Mouse (Mus musculus) forebrain, embryonic 16.5 days (tissue): Measurements from ENCODE around the gene Ssh2. TPM values are rescaled to one million over a fixed set of nuclear protein-coding genes. Genes with fewer than 3 reads are reported as not detected.

Experiments used
- ATAC-seq: fragments of 200-750 bp; cut with Nextera tagmentation; 2 replicates; pipeline ENCODE4 v1.8.0; 2017; ENCODE audit warnings: mild to moderate bottlenecking, moderate library complexity
- H3K27ac ChIP-seq: fragments of 300-500 bp; sonication (generic); 2 replicates; pipeline ENCODE4 v1.5.1; 2014; ENCODE audit warnings: low read length, control low read depth
- H3K27me3 ChIP-seq: fragments of 300-500 bp; sonication (generic); replicated peaks from 2 replicates; pipeline ENCODE4 v1.6.1; 2014; ENCODE audit warnings: low read length; ENCODE audit not compliant: control insufficient read depth, insufficient read depth
- H3K36me3 ChIP-seq: fragments of 300-500 bp; sonication (generic); 2 replicates; pipeline ENCODE4 v1.6.1; 2014; ENCODE audit not compliant: control insufficient read depth, insufficient read depth
- H3K4me1 ChIP-seq: fragments of 300-500 bp; sonication (generic); replicated peaks from 2 replicates; pipeline ENCODE4 v1.6.1; 2014; ENCODE audit warnings: low read length; ENCODE audit not compliant: control insufficient read depth, insufficient read depth
- H3K4me2 ChIP-seq: fragments of 300-500 bp; sonication (generic); 2 replicates; pipeline ENCODE4 v1.6.1; 2014; ENCODE audit warnings: mild to moderate bottlenecking, low read length, control low read depth
- H3K4me3 ChIP-seq: fragments of 300-500 bp; sonication (generic); replicated peaks from 2 replicates; pipeline ENCODE4 v1.5.1; 2014; ENCODE audit warnings: mild to moderate bottlenecking, low read length, control low read depth
- H3K9ac ChIP-seq: fragments of 300-500 bp; sonication (generic); replicated peaks from 2 replicates; pipeline ENCODE4 v1.6.1; 2014; ENCODE audit warnings: low read depth, low read length, control low read depth
- H3K9me3 ChIP-seq: fragments of 300-500 bp; sonication (generic); 2 replicates; pipeline ENCODE4 v1.6.1; 2016; ENCODE audit warnings: low read length; ENCODE audit not compliant: control insufficient read depth
- WGBS: fragments of 180-500 bp; shearing (Covaris S2); extraction: QIAGEN DNeasy Blood & Tissue Kit; methylation state at CpG from one replicate; pipeline ENCODE4 v1.1.7; 2014; 5-methylcytosine and 5-hydroxymethylcytosine counted together
- polyA plus RNA-seq: library from polyadenylated mRNA; unstranded; fragments of >200 nt; fragmentation: Nextera tagmentation; extraction: Ambion mirVana; gene quantifications from 2 replicates; pipeline ENCODE4 v1.2.1, GENCODE M21; 2015

Gene Ssh2
- polyA plus RNA-seq, 1 experiment from 2014 or later: 22.1 TPM

DNA sequence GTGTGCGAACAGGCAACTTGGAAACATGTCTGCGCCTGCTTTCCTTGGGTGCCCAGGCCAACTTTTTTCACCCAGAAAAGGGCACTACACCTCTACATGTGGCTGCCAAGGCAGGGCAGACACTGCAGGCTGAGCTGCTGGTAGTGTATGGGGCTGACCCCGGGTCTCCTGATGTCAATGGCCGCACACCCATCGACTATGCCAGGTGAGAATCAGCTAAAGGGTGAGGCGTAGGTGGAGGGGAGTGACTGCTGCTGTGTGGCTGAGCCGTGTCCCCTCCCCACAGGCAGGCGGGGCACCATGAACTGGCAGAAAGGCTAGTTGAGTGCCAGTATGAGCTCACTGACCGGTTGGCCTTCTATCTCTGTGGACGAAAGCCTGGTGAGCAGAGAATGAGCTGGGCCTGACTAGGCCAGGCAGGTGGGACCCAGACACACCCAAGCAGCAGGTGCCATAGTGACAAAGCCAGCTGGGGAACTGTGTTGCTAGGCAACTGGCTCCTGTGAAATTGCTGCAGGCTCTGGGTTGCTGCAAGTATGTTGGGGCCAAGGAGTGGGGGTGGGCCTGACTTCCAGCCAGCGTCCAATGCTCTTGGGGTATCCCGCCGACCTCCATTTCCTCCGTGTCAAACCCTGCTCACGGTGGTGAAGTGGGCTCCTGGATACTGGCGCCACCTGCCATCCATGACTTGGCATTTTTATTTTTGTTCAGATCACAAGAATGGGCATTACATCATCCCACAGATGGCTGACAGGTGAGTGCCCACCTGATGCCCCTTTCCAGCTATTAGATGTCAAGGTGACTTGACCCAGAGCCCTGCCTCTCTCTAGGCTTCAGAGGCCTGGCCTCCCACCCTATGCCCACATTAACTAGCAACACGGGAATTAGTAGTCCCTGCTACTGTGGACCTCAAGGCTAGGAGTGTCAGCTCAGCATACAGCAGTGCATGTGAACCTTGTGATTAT lies 284.6 kb downstream of the Ssh2 start:
- H3K9ac ChIP-seq: no peak overlapping the region
- WGBS: 77% methylated on average over 17 of the region's 17 CpGs
- no peak for ATAC-seq
- H3K4me1 ChIP-seq: peaks cover 13% of the 10 kb centered on the region
- peaks cover 14% of the 10 kb centered on the region for H3K36me3 ChIP-seq
- no peaks in the 10 kb centered on the region for H3K9me3 ChIP-seq
- no peaks in the 10 kb centered on the region for H3K27me3 ChIP-seq
- no peak overlapping the region for H3K4me3 ChIP-seq
- no peak overlapping the region for H3K4me2 ChIP-seq
- no peak overlapping the region for H3K27ac ChIP-seq

DNA sequence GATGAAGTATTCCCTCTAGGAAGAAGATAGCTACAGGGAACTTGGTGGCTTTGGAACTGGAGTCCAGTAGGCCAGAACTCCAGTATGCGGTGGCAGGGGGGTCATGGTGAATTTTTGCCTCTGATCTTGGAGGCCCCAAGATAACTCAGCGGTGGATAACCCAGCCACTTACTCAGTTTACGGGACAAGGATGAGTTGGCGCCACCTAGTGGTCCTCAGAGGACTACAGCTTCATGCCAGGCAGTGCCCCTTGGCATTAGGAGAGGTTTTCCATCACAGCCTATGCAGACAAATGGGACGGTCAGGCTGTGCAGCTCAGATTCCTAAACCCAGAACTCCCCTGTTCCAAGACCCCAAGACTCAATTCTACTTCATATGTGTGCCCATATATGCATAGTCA lies 285.3 kb downstream of the Ssh2 start:
- no peaks in the 10 kb centered on the region for H3K27me3 ChIP-seq
- 21% methylated on average over 5 of the region's 5 CpGs for WGBS
- no peak overlapping the region for H3K4me3 ChIP-seq
- H3K9ac ChIP-seq: no peak overlapping the region
- H3K36me3 ChIP-seq: peaks cover 18% of the 10 kb centered on the region
- no peak overlapping the region for H3K27ac ChIP-seq
- ATAC-seq: peak; percentile 52; the same call in 1 of the 2 replicates
- H3K9me3 ChIP-seq: no peaks in the 10 kb centered on the region
- H3K4me2 ChIP-seq: no peak overlapping the region
- peaks cover 11% of the 10 kb centered on the region for H3K4me1 ChIP-seq

DNA sequence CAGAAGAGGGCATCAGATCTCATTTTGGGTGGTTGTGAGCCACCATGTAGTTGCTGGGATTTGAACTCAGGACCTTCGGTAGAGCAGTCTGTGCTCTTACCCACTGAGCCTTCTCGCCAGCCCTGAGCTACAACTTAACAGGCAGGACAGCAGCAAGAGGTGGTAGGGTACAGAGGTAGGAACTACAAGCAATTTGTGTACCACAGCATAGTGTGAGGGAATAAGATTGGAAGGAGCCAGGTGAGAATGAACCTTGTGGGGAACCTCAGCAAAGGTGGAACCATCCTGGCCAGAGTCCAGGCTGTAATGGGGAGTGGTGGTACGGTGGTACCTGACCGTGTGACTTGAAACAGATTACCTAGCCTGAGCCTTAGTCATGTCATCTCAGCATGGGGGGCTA lies 285.9 kb downstream of the Ssh2 start:
- H3K9ac ChIP-seq: no peak overlapping the region
- no peak overlapping the region for H3K4me3 ChIP-seq
- ATAC-seq: no peak
- no peaks in the 10 kb centered on the region for H3K9me3 ChIP-seq
- H3K27me3 ChIP-seq: no peaks in the 10 kb centered on the region
- no peak overlapping the region for H3K4me2 ChIP-seq
- WGBS: 90% methylated on average over 4 of the region's 4 CpGs
- peaks cover 21% of the 10 kb centered on the region for H3K36me3 ChIP-seq
- H3K27ac ChIP-seq: no peak overlapping the region
- H3K4me1 ChIP-seq: peaks cover 9% of the 10 kb centered on the region

DNA sequence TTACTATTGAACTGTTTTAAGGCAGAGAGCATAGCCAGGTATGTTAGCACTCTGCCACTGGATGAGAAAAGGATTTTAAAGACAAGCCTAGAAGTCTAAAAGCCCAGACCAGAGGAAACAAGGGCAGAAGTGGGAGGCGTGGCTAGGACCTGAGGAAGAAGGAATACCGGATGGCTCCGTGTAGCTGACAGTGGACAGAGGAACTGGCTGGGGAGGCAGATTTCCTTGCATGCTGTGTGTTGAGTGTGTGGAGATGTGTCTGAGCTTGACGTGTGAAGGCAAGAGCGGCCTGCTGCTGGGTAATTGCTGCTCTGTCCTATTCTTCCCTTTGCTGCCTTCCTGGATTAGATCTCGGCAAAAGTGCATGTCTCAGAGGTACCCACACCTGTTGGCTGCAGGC lies 286.4 kb downstream of the Ssh2 start:
- ATAC-seq: no peak
- peaks cover 26% of the 10 kb centered on the region for H3K36me3 ChIP-seq

DNA sequence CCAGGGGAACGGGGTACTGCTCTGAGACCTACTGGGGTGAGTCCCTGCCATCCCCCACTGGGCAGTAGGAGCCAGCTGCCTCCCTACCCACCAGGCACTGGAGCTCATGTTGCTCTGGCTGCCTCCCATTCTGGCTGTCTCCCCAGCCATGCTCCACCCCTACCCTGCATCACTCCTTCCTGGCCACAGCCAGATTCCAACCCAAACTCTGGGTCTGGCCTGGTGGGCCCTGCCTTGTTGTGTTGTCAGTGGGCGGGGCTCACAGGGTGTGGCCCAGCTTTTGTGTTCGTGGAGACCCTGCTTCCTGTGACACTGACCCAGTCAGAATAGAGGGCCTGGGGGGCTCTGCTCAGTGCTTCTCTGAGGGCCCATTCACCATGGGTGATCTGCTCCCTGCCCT lies 287.4 kb downstream of the Ssh2 start:
- no peak overlapping the region for H3K27ac ChIP-seq

More for the DNA sequence above, 286.4 kb downstream of the Ssh2 start:
- H3K4me1 ChIP-seq: peaks cover 9% of the 10 kb centered on the region
- H3K4me3 ChIP-seq: no peak overlapping the region
- no peak overlapping the region for H3K27ac ChIP-seq
- WGBS: 91% methylated on average over 6 of the region's 6 CpGs
- H3K4me2 ChIP-seq: no peak overlapping the region
- no peak overlapping the region for H3K9ac ChIP-seq
- no peaks in the 10 kb centered on the region for H3K27me3 ChIP-seq
- no peaks in the 10 kb centered on the region for H3K9me3 ChIP-seq

DNA sequence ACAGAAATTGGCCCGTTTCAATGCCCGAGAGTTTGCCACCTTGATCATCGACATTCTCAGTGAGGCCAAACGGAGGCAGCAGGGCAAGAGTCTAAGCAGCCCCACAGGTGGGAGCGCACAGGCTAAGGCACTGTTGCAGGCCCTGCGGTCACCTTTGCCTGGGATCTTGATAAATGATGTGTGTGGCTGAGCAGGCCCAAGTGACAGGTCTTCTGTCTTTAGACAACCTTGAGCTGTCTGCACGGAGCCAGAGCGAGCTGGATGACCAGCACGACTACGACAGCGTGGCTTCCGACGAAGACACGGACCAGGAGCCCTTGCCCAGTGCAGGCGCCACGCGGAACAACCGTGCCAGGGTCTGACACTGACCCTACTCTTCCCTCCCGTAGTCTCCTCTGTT lies 288.3 kb downstream of the Ssh2 start:
- Histone ChIP-seq H3K4me1 (peaks cover 14% of the 10 kb centered on the region), H3K4me2 (no peak overlapping the region), H3K9ac (no peak overlapping the region), H3K36me3 (peaks cover 27% of the 10 kb centered on the region), H3K4me3 (no peak overlapping the region), H3K9me3 (no peaks in the 10 kb centered on the region), H3K27me3 (no peaks in the 10 kb centered on the region), H3K27ac (no peak overlapping the region)
- 95% methylated on average over 19 of the region's 19 CpGs for WGBS
- no peak for ATAC-seq

More for the DNA sequence above, 287.4 kb downstream of the Ssh2 start:
- no peak overlapping the region for H3K4me3 ChIP-seq
- 66% methylated on average over 3 of the region's 3 CpGs for WGBS
- no peaks in the 10 kb centered on the region for H3K27me3 ChIP-seq
- H3K4me1 ChIP-seq: peaks cover 14% of the 10 kb centered on the region
- no peak overlapping the region for H3K9ac ChIP-seq
- peaks cover 27% of the 10 kb centered on the region for H3K36me3 ChIP-seq
- no peaks in the 10 kb centered on the region for H3K9me3 ChIP-seq
- no peak for ATAC-seq
- no peak overlapping the region for H3K4me2 ChIP-seq

DNA sequence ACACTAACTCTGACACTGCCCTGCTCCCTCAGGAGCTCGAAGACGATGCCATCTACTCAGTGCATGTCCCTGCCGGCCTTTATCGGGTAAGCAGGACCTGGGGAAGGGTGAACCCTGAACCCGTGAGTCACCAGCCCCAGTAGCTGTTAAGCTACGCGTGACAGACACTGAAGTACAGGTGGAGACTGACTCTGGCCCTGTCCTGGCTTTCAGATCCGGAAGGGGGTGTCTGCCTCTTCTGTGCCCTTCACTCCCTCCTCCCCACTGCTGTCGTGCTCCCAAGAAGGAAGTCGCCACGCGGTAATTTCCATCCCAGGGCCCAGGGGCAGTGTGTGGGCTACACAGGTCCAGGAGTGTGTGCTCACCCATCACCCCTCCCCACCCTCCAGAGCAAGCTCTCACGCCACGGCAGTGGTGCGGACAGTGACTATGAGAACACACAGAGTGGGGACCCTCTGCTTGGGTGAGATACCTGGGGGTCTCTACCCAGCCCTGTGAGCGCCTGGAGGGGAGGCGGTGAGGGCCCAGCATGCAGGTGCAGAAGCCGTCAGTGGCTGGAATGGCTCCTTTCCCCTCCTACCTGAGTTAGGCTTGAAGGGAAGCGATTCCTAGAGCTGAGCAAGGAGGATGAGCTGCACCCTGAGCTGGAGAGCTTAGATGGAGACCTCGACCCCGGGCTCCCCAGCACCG lies 289.3 kb downstream of the Ssh2 start:
- no peak for ATAC-seq
- H3K27me3 ChIP-seq: no peaks in the 10 kb centered on the region
- H3K27ac ChIP-seq: no peak overlapping the region
- H3K9me3 ChIP-seq: no peaks in the 10 kb centered on the region
- H3K4me2 ChIP-seq: no peak overlapping the region
- no peak overlapping the region for H3K9ac ChIP-seq
- H3K4me3 ChIP-seq: no peak overlapping the region
- peaks cover 24% of the 10 kb centered on the region for H3K36me3 ChIP-seq
- H3K4me1 ChIP-seq: peaks cover 13% of the 10 kb centered on the region
- 90% methylated on average over 22 of the region's 22 CpGs for WGBS

DNA sequence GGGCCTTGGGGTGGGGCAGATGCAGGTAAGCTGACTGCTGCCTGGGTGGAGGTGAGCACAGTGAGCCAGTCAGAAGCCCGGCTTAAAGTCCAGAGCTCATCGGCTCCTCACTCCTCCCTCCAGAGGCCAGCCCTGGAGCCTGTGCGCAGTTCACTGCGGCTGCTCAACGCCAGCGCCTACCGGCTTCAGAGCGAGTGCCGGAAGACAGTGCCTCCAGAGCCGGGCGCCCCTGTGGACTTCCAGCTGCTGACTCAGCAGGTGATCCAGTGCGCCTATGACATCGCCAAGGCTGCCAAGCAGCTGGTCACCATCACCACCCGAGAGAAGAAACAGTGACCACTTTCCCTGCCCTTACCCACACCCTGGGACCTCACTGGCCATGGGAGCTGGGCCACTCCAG lies 290.2 kb downstream of the Ssh2 start:
- H3K27me3 ChIP-seq: no peaks in the 10 kb centered on the region
- no peak overlapping the region for H3K27ac ChIP-seq
- no peak overlapping the region for H3K4me3 ChIP-seq
- no peak for ATAC-seq
- no peaks in the 10 kb centered on the region for H3K9me3 ChIP-seq
- WGBS: 82% methylated on average over 14 of the region's 14 CpGs
- H3K36me3 ChIP-seq: peaks cover 24% of the 10 kb centered on the region
- peaks cover 5% of the 10 kb centered on the region; the same call in 1 of the 2 replicates for H3K4me1 ChIP-seq
- no peak overlapping the region for H3K9ac ChIP-seq
- no peak overlapping the region for H3K4me2 ChIP-seq

DNA sequence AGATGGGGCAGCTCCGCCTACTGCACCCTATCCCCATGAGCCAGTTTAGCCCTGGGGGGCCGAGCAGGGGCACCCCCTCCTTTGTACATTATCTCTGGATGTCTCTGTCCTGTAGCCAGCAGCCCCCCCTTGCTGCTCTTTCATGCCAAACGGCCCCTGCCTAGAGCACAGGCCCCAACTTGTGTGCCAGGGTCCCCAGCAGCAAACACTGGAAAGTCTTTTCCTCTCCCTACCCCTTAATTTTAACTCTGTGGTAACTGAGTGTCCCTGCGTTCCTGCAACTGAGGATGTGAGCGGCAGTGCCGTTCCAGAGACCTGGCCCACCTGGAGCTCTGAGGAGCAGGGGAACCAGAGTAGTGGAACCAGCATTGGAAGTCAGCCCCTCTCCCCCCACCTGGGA lies 290.9 kb downstream of the Ssh2 start:
- no peaks in the 10 kb centered on the region for H3K9me3 ChIP-seq
- H3K4me2 ChIP-seq: no peak overlapping the region
- H3K27me3 ChIP-seq: no peaks in the 10 kb centered on the region
- 81% methylated on average over 6 of the region's 6 CpGs for WGBS
- ATAC-seq: no peak
- peaks cover 24% of the 10 kb centered on the region for H3K36me3 ChIP-seq
- H3K9ac ChIP-seq: no peak overlapping the region
- no peak overlapping the region for H3K4me3 ChIP-seq
- H3K27ac ChIP-seq: no peak overlapping the region
- peaks cover 5% of the 10 kb centered on the region; the same call in 1 of the 2 replicates for H3K4me1 ChIP-seq
